Mouse (Mus musculus) lung, postnatal 0 days (tissue): ENCODE data around the gene Trim66. TPM values are rescaled to one million over a fixed set of nuclear protein-coding genes. Genes with fewer than 3 reads are reported as not detected.

Experiments used
- ATAC-seq: fragments of 200-750 bp; cut with Nextera tagmentation; 2 replicates; pipeline ENCODE4 v1.8.0; 2017; ENCODE audit warnings: moderate library complexity
- DNase-seq: peaks from one replicate; pipeline ENCODE4 v3.0.0-alpha.2; 2016; ENCODE audit warnings: low spot score
- H3K27ac ChIP-seq: fragments of 300-500 bp; sonication (generic); 2 replicates; pipeline ENCODE4 v1.5.1; 2014; ENCODE audit warnings: antibody characterized with exemption, mild to moderate bottlenecking, low read length, mixed read lengths
- H3K27me3 ChIP-seq: fragments of 300-500 bp; sonication (generic); replicated peaks from 2 replicates; pipeline ENCODE4 v1.6.1; 2014; ENCODE audit warnings: low read length, mixed read lengths; ENCODE audit not compliant: insufficient read depth
- H3K36me3 ChIP-seq: fragments of 300-500 bp; sonication (generic); 2 replicates; pipeline ENCODE4 v1.6.1; 2014; ENCODE audit warnings: low read length, mixed read lengths; ENCODE audit not compliant: insufficient read depth
- H3K4me1 ChIP-seq: fragments of 300-500 bp; sonication (generic); 2 replicates; pipeline ENCODE4 v1.6.1; 2014; ENCODE audit warnings: antibody characterized with exemption, low read depth, low read length, mixed read lengths; ENCODE audit not compliant: insufficient read depth
- H3K4me2 ChIP-seq: fragments of 300-500 bp; sonication (generic); replicated peaks from 2 replicates; pipeline ENCODE4 v1.6.1; 2014; ENCODE audit warnings: low read depth, mild to moderate bottlenecking, low read length, moderate library complexity, mixed read lengths
- H3K4me3 ChIP-seq: fragments of 300-500 bp; sonication (generic); 2 replicates; pipeline ENCODE4 v1.5.1; 2014; ENCODE audit warnings: low read depth, low read length
- H3K9ac ChIP-seq: fragments of 300-500 bp; sonication (generic); replicated peaks from 2 replicates; pipeline ENCODE4 v1.6.1; 2014; ENCODE audit warnings: low read depth, mild to moderate bottlenecking
- H3K9me3 ChIP-seq: fragments of 300-500 bp; sonication (generic); 2 replicates; pipeline ENCODE4 v1.6.1; 2016; ENCODE audit warnings: low read length, mixed read lengths
- CTCF ChIP-seq: IDR thresholded peaks from 2 replicates; pipeline ENCODE4 v1.5.1; 2016; ENCODE audit warnings: antibody characterized with exemption, mild to moderate bottlenecking
- EP300 ChIP-seq: IDR thresholded peaks from 2 replicates; pipeline ENCODE4 v1.6.1; 2016; ENCODE audit warnings: antibody characterized with exemption, mild to moderate bottlenecking, control low read depth
- WGBS: fragments of 180-500 bp; shearing (Covaris S2); extraction: QIAGEN DNeasy Blood & Tissue Kit; methylation state at CpG from one replicate; pipeline ENCODE4 v1.1.7; 2014; 5-methylcytosine and 5-hydroxymethylcytosine counted together
- polyA plus RNA-seq: library from polyadenylated mRNA; unstranded; fragments of >200 nt; fragmentation: Nextera tagmentation; extraction: Ambion mirVana; gene quantifications from 2 replicates; pipeline ENCODE4 v1.2.1, GENCODE M21; 2015

The Trim66 gene
- polyA plus RNA-seq, 1 experiment from 2014 or later, result 0.04 TPM

DNA sequence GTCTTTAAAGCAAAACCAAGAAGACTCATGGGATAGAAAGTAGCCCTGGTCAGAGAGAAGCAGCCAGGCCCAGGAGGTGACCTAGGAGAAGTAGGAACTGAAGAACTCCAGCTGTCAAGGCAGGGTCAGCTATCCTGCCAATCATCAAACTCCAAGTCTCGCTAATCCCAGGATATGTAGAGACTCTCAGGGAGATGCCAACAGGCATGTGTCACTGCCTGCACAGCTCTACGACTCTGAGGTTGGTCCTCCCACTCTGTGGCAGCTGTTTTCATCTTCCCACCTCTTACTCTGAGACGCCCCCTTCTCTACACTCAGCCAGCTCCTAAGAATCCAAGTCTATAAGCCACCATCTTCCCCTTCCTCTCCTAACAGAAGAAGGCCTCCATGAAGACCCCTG, 24.8 kb upstream of the Trim66 start:
- ATAC-seq, result no peak
- 54% methylated on average over 3 of the region's 3 CpGs for WGBS
- DNase-seq, result no peak
- H3K36me3 ChIP-seq, result peaks cover 36% of the 10 kb centered on the region; the same call in 1 of the 2 replicates
- H3K27ac ChIP-seq, result peak overlapping the region; percentile 45; the same call in 1 of the 2 replicates
- TF ChIP-seq EP300 (no peak), CTCF (no peak)
- H3K27me3 ChIP-seq, result no peaks in the 10 kb centered on the region
- peaks cover 4% of the 10 kb centered on the region; the same call in 1 of the 2 replicates for H3K4me1 ChIP-seq
- H3K4me2 ChIP-seq, result no peak overlapping the region
- H3K9ac ChIP-seq, result no peak overlapping the region
- no peaks in the 10 kb centered on the region for H3K9me3 ChIP-seq
- no peak overlapping the region for H3K4me3 ChIP-seq

DNA sequence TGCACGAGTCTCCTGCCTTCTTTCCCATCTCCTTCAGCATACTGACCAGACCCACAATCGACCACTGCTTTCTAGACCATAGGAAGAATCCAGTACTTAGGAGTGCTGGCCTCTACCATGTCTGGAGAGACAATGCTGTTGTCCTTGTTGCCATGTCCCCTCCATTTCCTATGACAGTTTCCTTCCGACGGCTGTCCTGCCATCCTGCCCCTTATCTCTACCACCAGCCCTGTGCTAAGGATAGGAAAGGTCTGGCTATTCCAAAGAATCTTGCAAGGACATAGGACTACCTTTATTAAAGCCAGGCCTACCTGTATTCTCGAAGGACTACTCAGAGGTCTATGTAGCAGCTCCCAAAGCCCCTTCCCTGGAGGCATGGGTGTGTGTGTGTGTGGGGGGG, 23.6 kb upstream of the Trim66 start:
- H3K4me2 ChIP-seq, result no peak overlapping the region
- peaks cover 36% of the 10 kb centered on the region; the same call in 1 of the 2 replicates for H3K36me3 ChIP-seq
- peak; percentile 85 for TF ChIP-seq EP300
- no peak for TF ChIP-seq CTCF
- WGBS, result 66% methylated on average over 5 of the region's 5 CpGs
- peaks cover 4% of the 10 kb centered on the region; the same call in 1 of the 2 replicates for H3K4me1 ChIP-seq
- no peak overlapping the region for H3K4me3 ChIP-seq
- no peak overlapping the region for H3K9ac ChIP-seq
- H3K27me3 ChIP-seq, result no peaks in the 10 kb centered on the region
- DNase-seq, result peak; percentile 46
- ATAC-seq, result peak; percentile 54
- no peaks in the 10 kb centered on the region for H3K9me3 ChIP-seq
- peak overlapping the region; percentile 43 for H3K27ac ChIP-seq

DNA sequence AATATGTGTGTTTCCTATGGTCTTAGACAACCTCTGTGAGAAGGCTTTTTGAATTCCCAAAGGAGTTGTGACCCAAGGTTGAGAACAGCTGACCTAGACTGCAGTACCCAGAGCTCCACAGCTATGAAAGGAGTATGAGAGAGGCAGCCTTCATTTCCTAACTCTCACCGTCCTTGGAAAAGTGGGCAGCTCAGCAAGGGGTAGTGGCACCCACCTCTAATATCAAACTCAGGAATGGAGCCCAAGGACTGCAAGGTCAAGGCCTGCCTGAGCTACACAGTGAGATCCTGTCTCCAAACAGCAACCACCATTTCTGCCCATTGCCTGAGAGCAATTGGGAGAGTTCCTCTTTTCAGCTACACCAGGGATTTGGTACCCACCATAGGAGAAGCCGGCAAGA, 21.8 kb upstream of the Trim66 start:
- H3K27ac ChIP-seq, result no peak overlapping the region
- peaks cover 42% of the 10 kb centered on the region; the same call in 1 of the 2 replicates for H3K36me3 ChIP-seq
- DNase-seq (no peak), ATAC-seq (no peak)
- no peak overlapping the region for H3K4me3 ChIP-seq
- no peak overlapping the region for H3K4me2 ChIP-seq
- no peaks in the 10 kb centered on the region for H3K27me3 ChIP-seq
- no peaks in the 10 kb centered on the region for H3K9me3 ChIP-seq
- no peak for TF ChIP-seq EP300
- no peak for TF ChIP-seq CTCF
- peaks cover 4% of the 10 kb centered on the region; the same call in 1 of the 2 replicates for H3K4me1 ChIP-seq
- 82% methylated on average over 2 of the region's 2 CpGs for WGBS
- no peak overlapping the region for H3K9ac ChIP-seq

DNA sequence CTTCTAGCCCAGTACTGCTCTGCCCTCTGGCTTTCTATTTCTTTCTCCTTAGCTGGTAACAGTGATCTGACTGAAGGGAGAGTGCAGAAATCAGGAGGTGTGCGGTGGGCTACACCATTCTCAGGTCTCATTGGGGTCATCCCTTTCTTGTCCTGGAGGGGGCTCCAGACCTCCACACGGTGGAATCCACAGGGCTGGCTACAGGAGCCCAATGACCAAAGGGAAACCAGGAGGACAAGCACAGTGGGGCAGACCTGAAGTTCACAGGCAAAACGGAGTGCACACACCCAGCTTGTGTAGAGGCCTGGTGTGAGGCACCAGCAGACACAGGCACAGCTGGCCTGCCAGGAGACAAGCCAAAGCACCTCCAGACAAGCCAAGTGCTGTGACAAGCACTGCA, 20.4 kb upstream of the Trim66 start:
- Histone ChIP-seq H3K4me1 (peaks cover 4% of the 10 kb centered on the region), H3K36me3 (peaks cover 40% of the 10 kb centered on the region; the same call in 1 of the 2 replicates), H3K9ac (no peak overlapping the region), H3K27me3 (no peaks in the 10 kb centered on the region), H3K4me2 (no peak overlapping the region), H3K4me3 (no peak overlapping the region), H3K27ac (no peak overlapping the region), H3K9me3 (no peaks in the 10 kb centered on the region)
- DNase-seq (peak; percentile 68), ATAC-seq (peak; percentile 74)
- no peak for TF ChIP-seq EP300
- peak; percentile 84 for TF ChIP-seq CTCF
- WGBS, result 15% methylated on average over 3 of the region's 3 CpGs

DNA sequence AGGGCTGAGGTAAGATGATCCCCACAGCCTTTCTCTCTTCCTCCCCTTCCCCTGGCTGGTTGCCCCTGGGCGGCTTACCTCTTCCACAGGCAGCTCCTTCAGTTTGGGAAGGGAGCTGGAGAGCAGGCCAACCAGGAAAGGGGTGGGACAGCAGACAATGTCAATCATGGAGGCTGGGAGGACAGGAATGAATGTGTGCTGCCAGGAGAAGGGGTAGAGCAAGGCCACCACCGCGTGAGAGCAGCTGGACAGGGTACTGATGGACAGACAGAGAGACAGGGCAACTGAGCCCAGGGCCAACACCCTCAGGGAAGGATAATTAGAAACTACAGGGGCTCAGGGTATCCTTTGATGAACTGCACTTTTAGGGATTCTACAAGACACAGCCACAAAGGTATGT, 19.6 kb upstream of the Trim66 start:
- no peaks in the 10 kb centered on the region for H3K9me3 ChIP-seq
- WGBS, result 57% methylated on average over 3 of the region's 3 CpGs
- peaks cover 4% of the 10 kb centered on the region for H3K4me1 ChIP-seq
- no peaks in the 10 kb centered on the region for H3K27me3 ChIP-seq
- no peak overlapping the region for H3K27ac ChIP-seq
- no peak for DNase-seq
- no peak overlapping the region for H3K9ac ChIP-seq
- no peak for ATAC-seq
- H3K4me3 ChIP-seq, result no peak overlapping the region
- no peak overlapping the region for H3K4me2 ChIP-seq
- no peak for TF ChIP-seq CTCF
- TF ChIP-seq EP300, result no peak
- H3K36me3 ChIP-seq, result peaks cover 48% of the 10 kb centered on the region; the same call in 1 of the 2 replicates

DNA sequence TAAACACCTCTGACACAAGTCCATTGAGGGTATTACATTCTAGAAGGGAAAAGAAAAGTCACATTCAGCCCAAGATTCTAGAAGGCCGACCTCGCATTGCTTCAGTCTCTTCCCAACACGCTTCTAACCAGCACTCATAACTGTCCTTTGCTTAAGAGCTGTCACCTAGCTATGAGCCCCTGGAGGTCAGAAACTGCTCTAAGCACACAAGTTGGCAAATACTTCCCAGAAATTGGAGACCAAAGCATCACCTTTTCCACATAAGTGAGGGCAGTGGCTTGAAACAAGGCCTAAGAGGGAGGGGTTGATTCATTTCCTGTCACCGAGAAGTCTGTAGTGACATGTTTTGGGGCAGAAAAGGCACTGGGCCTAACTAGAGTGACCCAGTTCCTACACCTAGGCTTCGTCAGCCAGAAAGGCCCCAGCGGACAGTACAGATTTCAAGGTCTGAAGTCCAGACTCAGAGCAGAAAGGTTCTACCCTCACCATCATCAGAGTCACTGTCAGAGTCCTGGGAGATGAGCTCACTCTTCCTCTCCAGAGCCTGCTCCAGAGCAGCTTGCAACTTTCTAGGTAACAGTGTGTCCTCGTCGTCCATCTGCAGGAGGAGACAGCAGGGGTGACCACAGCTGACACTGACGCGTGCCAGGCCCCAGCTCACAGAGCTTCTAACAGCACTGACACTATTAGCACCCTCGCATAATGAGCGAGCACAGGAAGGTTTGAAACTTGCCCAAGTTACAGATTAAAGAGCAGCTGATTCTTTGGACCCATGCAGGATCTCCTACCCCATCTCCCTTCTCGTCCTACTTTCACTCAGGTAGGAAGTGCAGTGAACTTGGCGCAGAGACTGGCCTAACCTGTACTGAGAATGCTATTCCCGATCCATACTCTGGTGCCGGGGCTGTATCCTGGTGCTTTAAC, 18.1 kb upstream of the Trim66 start:
- Histone ChIP-seq H3K27me3 (no peaks in the 10 kb centered on the region), H3K9ac (no peak overlapping the region), H3K4me3 (no peak overlapping the region), H3K9me3 (no peaks in the 10 kb centered on the region), H3K36me3 (peaks cover 47% of the 10 kb centered on the region; the same call in 1 of the 2 replicates), H3K4me1 (peaks cover 4% of the 10 kb centered on the region), H3K27ac (peak overlapping the region; percentile 38; the same call in 1 of the 2 replicates), H3K4me2 (no peak overlapping the region)
- no peak for DNase-seq
- no peak for ATAC-seq
- WGBS, result 71% methylated on average over 16 of the region's 16 CpGs
- TF ChIP-seq EP300, result no peak
- no peak for TF ChIP-seq CTCF
